Mouse (Mus musculus) cerebellum, adult 2 months (tissue): ENCODE measurements around the gene Nbea. TPM values are rescaled to one million over a fixed set of nuclear protein-coding genes. Genes with fewer than 3 reads are reported as not detected.
"Not testable (repeated sequence)": the region's sequence is repeated elsewhere in the genome, so short reads cannot be mapped to it uniquely, and the experiment has no call there.

ENCODE experiments used
- DNase-seq, 2 experiments: peaks; one replicate each; pipeline ENCODE4 v3.0.0; 2021
- H3K27ac ChIP-seq: fragments of 200-500 bp; 2 replicates; pipeline ENCODE4 v1.5.1; 2012; ENCODE audit warnings: low read length, control low read depth, inconsistent platforms; ENCODE audit not compliant: insufficient read depth
- H3K27me3 ChIP-seq: fragments of 200-500 bp; 2 replicates; pipeline ENCODE4 v1.6.1; 2012; ENCODE audit warnings: inconsistent platforms, mild to moderate bottlenecking, low read length, moderate library complexity; ENCODE audit not compliant: control insufficient read depth, insufficient read depth
- H3K4me1 ChIP-seq: fragments of 200-500 bp; 2 replicates; pipeline ENCODE4 v1.6.1; 2011; ENCODE audit warnings: low read length; ENCODE audit not compliant: control insufficient read depth, insufficient read depth
- H3K4me3 ChIP-seq: fragments of 200-500 bp; replicated peaks from 2 replicates; pipeline ENCODE3; 2011; ENCODE audit warnings: mild to moderate bottlenecking, low read depth, low read length, control low read depth; ENCODE audit not compliant: insufficient read depth
- CTCF ChIP-seq: fragments of 200-500 bp; IDR thresholded peaks from 2 replicates; pipeline ENCODE4 v1.5.1; 2011; ENCODE audit warnings: low read depth, mild to moderate bottlenecking, control low read depth, low read length, moderate library complexity, borderline replicate concordance; ENCODE audit not compliant: insufficient read depth
- POLR2A ChIP-seq: fragments of 200-500 bp; IDR thresholded peaks from 2 replicates; pipeline ENCODE4 v1.6.1; 2011; ENCODE audit warnings: low read length, control low read depth, borderline replicate concordance; ENCODE audit not compliant: insufficient read depth
- WGBS: fragments of 180-500 bp; shearing (Covaris S2); methylation state at CpG from one replicate; pipeline ENCODE4 v1.1.7; 2018; 5-methylcytosine and 5-hydroxymethylcytosine counted together
- polyA plus RNA-seq: library from polyadenylated mRNA; depleted of rRNA; stranded (reverse); fragments of >200 nt; gene quantifications from 2 replicates; pipeline ENCODE4 v1.2.3, GENCODE M21; 2012

Gene Nbea
- polyA plus RNA-seq, 1 experiment: 109 TPM

DNA sequence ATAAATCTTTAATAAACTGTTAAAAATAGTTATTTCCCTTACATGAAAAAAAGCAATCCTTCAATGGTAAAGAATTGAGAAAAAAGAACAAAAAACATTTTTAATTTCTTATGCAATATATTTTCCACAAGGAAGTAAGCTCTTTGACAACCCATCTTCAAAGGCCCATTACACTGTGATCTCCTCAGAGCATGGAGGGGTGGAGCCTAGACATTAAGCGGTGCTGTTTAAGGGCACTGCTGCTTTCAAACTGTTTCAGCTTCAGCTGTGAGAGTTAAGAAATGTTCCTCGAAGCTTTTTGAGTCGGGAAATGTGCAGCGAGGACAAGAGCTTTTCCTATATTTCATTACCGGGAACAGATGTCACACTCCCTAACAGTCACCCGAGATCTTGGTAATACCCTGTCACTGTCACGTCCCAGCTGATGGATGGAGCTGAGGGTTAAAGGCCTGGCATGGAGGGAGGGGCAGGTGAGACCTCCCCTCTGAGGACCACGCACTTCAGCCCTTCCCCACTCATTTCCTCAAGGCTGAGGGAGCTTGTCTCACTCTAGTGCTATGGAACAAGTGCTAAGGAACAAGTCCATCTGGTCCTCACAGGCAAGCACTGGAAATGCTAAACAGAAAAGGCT lies 547.8 kb downstream of the Nbea start:
- no peak for DNase-seq
- 66% methylated on average over 8 of the region's 8 CpGs for WGBS
- Histone ChIP-seq H3K4me3 (no peak overlapping the region), H3K27me3 (no peaks in the 10 kb centered on the region), H3K27ac (no peak overlapping the region), H3K4me1 (peaks cover 9% of the 10 kb centered on the region)
- no peak for TF ChIP-seq CTCF
- no peak for TF ChIP-seq POLR2A

DNA sequence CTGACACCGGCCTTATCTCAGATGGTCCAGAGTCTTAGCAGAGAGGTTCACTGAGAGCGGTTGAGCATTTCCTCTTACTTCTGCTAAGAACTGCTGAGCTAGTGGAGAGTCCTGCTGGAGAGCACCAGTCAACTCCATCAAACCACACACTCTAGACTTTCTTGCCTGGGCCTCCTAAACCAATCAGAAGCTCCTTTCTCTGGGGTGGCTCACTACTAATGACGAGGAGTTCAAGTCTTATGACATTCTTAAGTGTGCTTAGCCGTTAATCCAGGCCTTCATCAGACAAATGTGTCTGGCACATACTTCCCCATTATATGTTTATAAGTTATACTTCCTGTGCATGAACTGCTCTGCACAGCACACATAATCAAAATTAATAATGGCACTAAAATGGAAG lies 556.4 kb downstream of the Nbea start:
- H3K27ac ChIP-seq: no peak overlapping the region
- DNase-seq: no peak
- H3K4me1 ChIP-seq: no peaks in the 10 kb centered on the region
- 92% methylated on average over 4 of the region's 4 CpGs for WGBS
- H3K4me3 ChIP-seq: no peak overlapping the region
- no peaks in the 10 kb centered on the region for H3K27me3 ChIP-seq
- no peak for TF ChIP-seq POLR2A
- no peak for TF ChIP-seq CTCF

DNA sequence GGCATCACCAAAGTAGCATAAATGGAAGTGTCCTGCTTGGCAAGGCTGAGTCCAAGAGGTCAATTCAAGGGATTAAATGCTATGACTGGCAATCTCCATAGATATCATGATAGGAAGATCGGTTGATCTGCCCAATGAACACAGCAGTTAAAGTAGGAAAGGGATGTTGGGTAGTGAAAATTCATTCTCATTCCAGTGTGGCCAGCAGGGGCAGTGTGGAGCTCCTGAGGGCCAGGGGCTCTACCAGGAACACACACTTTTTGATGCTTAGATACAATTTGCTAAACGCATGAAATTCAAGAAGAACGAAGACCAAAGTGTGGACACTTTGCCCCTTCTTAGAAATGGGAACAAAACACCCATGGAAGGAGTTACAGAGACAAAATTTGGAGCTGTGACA lies 561.5 kb downstream of the Nbea start:
- not testable (repeated sequence) for DNase-seq, H3K27me3 ChIP-seq, H3K4me3 ChIP-seq, H3K27ac ChIP-seq, H3K4me1 ChIP-seq
- 90% methylated on average over 3 of the region's 3 CpGs for WGBS
- TF ChIP-seq CTCF: peak; percentile 30; the same call in 1 of the 2 replicates

DNA sequence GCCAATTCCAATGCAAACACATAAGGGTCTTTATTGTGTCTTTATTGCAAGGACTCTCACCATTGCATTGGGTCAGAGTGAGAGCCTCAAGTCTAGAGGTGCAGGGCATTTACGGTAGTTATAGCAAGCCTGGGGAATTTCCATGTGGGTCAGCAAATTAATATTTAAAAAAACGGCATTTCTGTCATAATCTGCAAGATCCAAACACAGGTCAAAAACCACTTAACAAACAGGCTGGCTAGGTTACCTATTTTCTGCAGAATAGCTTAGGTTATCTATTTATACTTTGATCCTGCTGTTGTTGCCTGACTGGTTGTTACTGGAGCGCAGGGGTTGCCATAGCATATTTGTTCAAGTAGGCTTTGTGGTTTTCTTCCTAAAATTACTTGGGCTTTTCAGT lies 565.1 kb downstream of the Nbea start:
- 95% methylated on average over 3 of the region's 3 CpGs for WGBS
- H3K4me3 ChIP-seq: no peak overlapping the region
- no peak for DNase-seq
- H3K27ac ChIP-seq: no peak overlapping the region
- H3K27me3 ChIP-seq: no peaks in the 10 kb centered on the region
- H3K4me1 ChIP-seq: no peaks in the 10 kb centered on the region
- no peak for TF ChIP-seq CTCF

DNA sequence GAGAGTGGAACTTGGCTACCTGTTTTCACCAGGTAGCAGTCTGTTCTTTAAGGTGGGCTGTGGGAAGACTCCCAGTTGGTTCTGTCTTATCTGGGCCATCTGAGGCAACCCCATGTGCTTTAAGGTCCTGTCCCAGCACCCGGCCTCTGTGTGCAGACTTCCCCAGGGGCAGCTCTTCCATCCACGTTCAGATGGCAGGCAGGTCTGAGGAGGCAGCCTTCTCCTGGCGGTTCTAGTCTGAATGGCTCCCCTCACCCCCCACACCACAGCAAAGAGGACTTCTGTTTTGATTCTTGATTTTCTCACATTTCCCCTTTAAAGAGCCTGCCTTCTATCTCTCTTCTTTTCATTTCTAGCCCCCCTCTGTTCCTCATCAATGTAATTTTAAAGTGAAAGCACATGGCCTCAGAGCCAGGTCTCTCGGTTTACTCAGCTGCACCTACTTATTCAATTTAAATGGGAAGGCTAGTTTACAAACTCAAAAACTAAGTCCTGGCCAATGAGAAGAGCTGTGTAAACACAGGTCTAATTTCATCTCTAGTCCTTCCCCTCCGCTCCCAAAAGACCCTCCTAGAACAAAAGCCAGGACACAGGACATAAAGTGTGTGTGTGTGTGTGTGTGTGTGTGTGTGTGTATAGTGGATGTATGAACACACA lies 570.9 kb downstream of the Nbea start:
- DNase-seq: no peak
- Histone ChIP-seq H3K4me1 (no peaks in the 10 kb centered on the region), H3K27me3 (no peaks in the 10 kb centered on the region), H3K27ac (no peak overlapping the region), H3K4me3 (no peak overlapping the region)
- TF ChIP-seq CTCF (no peak), POLR2A (no peak)
- WGBS: 74% methylated on average over 5 of the region's 5 CpGs

DNA sequence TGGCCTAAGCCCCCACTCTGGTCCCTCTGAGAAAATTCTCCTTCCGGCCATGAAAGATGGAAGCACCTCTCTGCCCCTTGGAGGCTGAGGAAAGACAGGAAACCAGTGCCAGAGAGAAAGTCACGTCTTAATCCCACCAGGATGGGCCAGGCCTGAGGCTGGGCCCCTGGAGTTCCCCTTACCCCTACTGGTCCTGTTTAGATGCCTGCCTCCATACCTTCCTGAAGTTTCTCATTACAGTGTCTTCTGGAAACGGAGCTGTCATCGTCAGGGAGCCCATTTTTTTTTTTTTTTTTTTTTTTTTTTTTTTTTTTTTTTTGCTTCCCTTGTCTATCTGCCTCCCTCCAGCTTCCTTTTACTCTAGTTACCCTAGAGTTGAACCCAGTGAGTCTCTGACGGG lies 571.5 kb downstream of the Nbea start:
- no peaks in the 10 kb centered on the region for H3K27me3 ChIP-seq
- no peak overlapping the region for H3K27ac ChIP-seq
- TF ChIP-seq CTCF: no peak
- no peak for TF ChIP-seq POLR2A
- no peak for DNase-seq
- 77% methylated on average over 5 of the region's 5 CpGs for WGBS
- H3K4me1 ChIP-seq: no peaks in the 10 kb centered on the region
- no peak overlapping the region for H3K4me3 ChIP-seq

DNA sequence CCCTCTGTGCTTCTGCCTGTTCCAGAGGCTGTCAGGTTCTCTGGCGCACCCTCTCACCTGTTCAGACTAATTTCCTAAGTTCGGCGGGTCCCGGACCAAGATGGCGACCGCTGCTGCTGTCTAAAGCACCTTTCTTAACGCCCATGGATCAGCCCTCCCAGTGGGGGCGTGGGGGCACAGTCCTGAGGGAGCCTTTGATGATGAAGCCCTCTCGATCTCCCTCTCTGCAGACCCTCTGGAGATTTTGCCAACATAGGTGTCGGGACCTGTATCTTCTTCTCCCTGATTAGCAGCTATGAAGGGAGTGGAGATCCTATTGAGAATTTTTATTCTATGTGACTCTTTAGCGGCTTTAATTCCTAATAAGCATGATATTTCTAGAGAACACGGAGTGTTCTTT lies 573.3 kb downstream of the Nbea start:
- Histone ChIP-seq H3K4me3 (no peak overlapping the region), H3K4me1 (no peaks in the 10 kb centered on the region), H3K27me3 (no peaks in the 10 kb centered on the region), H3K27ac (no peak overlapping the region)
- WGBS: 93% methylated on average over 12 of the region's 12 CpGs
- TF ChIP-seq CTCF: no peak
- TF ChIP-seq POLR2A: no peak
- no peak for DNase-seq

DNA sequence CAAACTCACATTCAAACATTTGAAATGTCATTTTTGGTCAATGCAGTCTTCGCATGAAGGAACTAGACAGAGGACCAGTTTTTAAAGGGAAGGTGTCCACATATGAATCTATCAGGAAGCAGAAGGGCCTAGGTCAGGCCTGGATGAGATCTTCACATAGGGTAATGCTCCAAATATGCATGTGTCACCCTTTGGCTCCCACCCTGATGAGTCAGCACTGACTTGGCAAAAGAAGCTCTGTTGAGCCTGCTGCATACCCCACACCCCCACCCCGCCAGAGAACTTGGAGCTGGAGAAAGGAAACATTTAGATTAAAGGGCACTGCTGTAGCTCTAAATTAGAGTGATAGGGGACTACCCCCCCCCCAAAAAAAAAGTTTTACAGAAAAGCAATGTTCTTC lies 583.2 kb downstream of the Nbea start:
- 66% methylated on average over 2 of the region's 2 CpGs for WGBS
- no peaks in the 10 kb centered on the region for H3K27me3 ChIP-seq
- H3K27ac ChIP-seq: no peak overlapping the region
- DNase-seq: peak; percentile 51 to 80
- no peak overlapping the region for H3K4me3 ChIP-seq
- TF ChIP-seq CTCF (no peak), POLR2A (no peak)
- peaks cover 3% of the 10 kb centered on the region; the same call in 1 of the 2 replicates for H3K4me1 ChIP-seq
